Mouse (Mus musculus): Measurements from ENCODE around the gene Rapgefl1. TPM values are rescaled to one million over a fixed set of nuclear protein-coding genes. Genes with fewer than 3 reads are reported as not detected.

Rapgefl1 gene
- total RNA-seq (2021): 0.79 and 0.93 TPM in 2 replicates
- long read RNA-seq, experiment 1: 0 reads
- long read RNA-seq, experiment 2: 0 reads

DNA sequence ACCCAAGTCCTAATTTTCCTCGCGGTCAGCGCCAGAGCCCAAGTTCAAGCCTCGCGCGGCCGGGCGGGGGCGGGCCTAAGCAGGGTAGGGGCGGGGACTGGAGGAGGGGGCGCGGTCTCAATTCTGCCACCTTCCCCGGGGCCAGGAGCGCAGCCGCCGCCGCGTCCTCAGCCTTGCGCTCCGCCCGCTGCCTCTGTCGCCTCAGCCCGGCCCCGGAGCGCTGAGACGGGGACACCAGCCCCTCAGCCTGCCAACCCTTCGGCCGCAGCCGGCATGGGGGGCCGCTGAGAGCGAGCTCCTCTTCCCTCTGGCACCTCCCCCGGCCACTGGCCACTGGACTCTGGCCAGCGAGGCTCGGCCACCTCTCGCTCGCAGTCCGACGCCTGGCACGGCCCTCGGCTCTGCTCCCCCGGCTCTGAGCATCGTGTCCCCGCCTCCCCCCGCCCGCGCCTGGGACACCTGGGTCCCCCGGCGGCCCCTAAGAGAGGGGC is at the start of gene Rapgefl1:
Gene Rapgefl1 (plus strand): TSS at position 135 of the 491 bp plus-strand sequence.
- DNase-seq: peak; percentile 92

DNA sequence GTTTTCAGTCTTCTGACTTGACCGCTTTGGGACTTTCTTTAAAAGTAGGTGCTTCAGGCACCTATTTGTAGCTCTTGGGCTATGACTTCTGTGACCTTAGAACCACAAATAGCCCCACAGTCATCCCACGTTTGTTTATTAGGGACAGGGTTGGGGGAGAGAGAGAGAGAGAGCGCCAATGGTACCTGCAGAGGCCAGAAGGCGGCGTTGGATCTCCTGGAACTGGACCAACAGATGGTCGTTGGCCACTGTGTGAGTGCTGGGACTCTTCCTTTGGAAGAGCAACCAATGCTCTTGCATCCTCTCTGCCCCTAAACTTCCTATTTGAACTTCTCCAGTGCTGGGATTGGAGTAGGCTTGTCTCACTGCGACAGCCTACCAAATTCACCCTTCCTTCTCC is 49.4 kb upstream of the Rapgefl1 start:
- peak; percentile 33 for DNase-seq

DNA sequence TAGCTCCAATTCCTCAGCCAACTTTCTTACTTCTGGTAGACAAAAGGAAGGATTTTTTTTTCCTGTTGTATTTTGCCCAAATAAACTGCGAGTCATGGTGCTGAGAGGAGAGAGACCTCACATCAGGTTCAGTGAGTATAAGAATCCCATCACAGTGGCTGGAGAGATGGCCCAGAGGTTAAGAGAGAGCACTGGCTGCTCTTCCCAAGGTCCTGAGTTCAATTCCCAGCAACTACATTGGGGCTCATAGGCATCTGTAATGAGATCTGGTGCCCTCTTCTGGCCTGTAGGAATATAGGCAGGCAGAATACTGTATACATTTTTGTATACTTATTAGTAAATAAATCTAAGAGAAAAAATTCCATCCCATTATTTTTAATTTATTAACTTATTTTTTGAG is 48.9 kb upstream of the Rapgefl1 start:
- peak; percentile 26 for DNase-seq

DNA sequence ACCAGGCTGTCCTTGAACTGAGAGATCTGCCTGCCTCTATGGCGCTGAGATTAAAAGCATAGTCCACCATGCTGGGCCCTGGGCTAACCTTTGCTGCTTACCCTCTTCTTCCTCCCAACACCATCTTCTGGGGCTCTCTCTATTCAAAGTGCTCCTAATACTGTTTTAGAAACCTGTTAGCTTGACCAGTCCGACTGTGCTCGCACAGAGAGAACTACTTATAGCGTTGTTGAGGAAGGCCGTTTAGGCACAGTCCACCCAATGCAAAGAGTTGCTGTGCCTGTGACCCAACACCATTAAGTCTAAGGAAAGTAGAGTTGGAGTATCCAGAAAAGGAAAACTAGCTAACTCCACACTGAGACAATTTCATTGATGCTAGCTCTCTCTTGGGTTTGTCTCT is 48.4 kb upstream of the Rapgefl1 start:
- DNase-seq: peak; percentile 4

GRCm38 (mm10) chr11:98788550-98789218 is 47.9 kb upstream of the Rapgefl1 start:
- peak; percentile 94 for DNase-seq

DNA sequence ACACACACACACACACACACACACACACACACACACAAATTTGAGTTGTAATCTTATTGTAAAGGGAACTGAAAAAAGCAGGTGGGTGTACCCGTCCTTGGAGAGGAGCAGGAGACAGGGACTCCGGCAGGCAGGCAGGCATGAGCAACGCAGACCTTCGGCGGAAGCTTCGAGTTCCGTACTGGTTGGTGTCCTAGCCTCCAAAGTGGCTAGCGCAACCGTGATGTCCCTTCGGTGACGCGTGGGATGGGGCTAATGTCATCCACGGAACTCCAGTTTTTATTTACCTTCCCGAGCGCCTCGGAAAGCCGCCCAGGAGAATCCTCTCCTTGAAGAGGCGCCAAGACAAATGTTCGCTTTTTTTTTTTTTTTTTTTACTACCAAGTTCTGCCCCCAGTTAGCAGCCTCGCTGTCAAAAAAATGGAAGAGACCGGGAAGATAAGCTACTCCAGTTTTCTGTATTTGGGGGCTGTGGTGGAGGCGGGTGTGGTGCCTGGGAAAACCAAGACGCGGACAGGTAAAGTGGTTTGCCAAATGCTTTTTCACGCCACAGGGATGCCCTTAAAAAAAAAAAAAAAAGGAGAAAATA is 47.3 kb upstream of the Rapgefl1 start:
- DNase-seq: no peak

- DNase-seq: no peak
Measured at GRCm38 (mm10) chr11:98789824-98790223, 46.8 kb upstream of the Rapgefl1 start.

GRCm38 (mm10) chr11:98790631-98791205 is 45.9 kb upstream of the Rapgefl1 start:
- no peak for DNase-seq

- no peak for DNase-seq
Measured at GRCm38 (mm10) chr11:98791448-98791847, 45.1 kb upstream of the Rapgefl1 start.

DNA sequence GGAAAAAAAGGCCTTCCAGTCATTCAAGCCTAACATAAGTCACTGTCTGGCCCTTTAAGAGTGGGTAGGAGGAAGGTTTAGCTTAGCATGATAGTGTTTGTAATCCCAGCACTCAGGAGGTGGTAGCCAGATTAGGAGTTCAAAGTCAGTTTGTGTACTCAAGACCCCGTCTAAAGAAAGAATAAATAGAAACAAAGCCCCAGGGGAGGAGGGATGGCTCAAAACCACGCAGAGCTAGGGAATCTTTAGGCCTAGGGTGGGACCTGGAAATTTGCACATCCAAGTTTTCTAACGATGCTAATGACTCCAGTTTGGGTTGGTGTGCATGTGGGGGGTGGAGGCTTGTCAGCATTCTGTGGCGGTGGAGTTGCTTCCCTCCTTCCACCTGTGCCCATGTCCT is 44.5 kb upstream of the Rapgefl1 start:
- DNase-seq: no peak

- DNase-seq: peak; percentile 89
Measured at GRCm38 (mm10) chr11:98794469-98795014, 42.0 kb upstream of the Rapgefl1 start.

DNA sequence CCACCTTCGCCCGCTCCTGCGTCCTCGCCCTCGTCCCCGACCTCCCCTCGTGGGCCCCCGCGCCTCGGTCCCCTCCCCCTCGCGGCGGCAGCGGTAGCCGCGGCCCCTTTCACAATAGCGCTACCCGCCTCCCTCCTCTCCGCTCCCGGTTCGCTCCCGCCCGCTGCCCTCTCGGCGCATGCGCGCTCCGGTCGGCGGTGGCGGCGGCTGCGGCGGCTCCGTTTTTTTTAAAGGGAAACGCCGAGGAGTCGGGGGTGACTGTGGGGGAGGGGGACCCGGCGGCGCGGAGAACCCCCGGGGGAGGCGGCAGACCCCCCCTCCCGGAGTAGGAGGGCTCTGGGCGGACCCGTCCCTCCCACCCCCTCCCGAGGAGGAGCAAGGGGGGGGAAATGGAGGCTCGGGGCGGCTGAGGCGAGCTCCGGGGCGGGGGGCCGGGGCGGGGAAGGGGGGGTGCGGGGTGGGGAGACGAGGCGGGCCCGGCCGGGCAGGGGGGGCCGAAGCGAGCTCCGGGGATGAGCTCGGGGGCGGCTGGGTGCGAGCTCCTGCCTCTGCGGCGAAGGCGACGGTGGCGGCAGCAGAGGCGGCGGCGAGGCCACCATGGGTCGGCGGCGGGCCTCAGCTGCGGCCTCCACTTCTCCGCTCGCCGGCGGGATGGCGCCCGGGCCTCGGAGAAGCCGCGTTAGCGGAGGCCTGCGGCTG is 41.4 kb upstream of the Rapgefl1 start, which contains the start of gene Msl1:
Gene Msl1 (plus strand): TSS at position 502 of the 699 bp plus-strand sequence.
- DNase-seq: peak; percentile 94

DNA sequence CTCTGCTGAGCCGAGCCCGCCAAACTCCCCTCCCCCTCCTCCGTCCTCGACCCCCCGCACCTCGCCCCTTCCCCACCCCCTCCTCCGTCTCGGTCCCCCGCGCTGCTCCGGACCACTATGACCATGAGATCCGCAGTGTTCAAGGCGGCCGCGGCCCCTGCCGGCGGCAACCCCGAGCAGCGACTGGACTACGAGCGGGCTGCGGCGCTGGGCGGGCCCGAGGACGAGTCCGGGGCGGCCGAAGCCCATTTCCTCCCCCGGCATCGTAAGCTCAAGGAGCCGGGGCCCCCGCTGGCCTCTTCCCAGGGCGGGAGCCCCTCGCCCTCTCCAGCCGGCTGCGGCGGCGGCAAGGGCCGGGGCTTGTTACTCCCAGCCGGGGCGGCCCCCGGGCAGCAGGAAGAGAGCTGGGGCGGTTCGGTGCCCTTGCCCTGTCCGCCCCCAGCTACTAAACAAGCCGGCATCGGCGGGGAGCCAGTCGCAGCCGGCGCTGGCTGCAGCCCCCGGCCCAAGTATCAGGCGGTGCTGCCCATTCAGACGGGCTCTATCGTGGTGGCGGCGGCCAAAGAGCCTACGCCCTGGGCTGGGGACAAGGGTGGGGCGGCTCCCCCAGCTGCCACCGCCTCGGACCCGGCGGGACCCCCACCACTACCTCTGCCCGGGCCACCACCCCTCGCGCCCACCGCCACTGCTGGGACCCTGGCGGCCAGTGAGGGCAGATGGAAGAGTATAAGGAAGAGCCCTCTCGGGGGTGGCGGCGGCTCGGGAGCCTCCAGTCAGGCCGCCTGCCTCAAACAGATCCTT is 40.7 kb upstream of the Rapgefl1 start:
- peak; percentile 80 for DNase-seq

DNA sequence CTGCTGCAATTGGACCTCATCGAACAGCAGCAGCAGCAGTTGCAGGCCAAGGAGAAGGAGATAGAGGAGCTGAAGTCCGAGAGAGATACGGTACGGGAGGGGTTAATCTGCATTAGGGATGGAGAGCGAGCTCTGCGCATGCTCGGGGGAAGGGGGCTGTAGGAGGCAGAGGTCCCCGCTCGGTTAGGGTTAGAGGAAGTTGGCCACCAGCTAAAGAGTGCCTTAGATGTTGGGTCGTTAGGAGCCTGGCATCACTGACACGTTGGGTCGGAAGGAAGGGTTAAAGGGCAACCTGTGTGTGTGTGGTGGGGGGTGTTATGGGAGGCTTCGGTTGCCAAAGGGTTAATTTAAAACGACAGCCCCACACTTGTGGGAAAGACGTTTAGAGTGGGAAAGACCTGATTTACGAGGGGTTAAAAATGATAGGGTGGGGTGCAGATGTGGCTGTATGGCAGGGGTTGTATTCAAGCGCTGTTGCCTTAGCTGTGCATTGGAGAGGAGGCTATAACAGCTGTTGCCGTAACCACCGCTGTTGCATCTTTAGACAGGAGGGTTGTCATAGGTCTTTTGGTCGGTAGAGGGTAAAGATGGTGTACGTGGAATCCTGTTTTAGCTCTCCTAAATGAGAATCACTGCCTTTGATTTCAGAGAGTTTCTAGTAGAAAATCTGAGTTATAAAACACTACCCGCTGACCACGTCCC is 39.9 kb upstream of the Rapgefl1 start:
- peak; percentile 85 for DNase-seq

DNA sequence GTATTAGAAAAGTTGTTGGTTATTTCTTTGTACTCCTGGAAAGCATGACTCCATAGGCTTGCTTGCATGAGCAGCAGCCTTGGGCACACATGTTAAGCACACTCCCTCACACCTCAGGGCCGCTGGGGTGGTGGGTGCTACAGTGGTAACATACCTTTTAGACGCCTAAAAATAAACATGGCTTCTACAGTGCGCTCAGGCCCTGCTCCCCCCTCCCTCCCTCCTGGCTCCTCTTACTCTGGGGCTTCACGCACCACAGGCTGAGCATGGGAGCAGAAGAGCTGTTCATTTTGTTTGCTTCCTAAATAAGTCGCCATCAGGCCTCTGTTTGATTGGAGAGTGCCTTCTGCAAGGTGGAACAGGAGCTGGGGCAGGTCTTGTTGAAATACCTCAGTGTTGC is 39.3 kb upstream of the Rapgefl1 start:
- peak; percentile 36 for DNase-seq

- DNase-seq: peak; percentile 57
Measured at GRCm38 (mm10) chr11:98797909-98798308, 38.7 kb upstream of the Rapgefl1 start.

GRCm38 (mm10) chr11:98804605-98805004 is 32.0 kb upstream of the Rapgefl1 start, which contains the start of gene Casc3:
TSS of gene Casc3 (plus strand) at chr11:98804905.
- DNase-seq: no peak

GRCm38 (mm10) chr11:98808417-98808816 is 28.2 kb upstream of the Rapgefl1 start:
- DNase-seq: no peak

DNA sequence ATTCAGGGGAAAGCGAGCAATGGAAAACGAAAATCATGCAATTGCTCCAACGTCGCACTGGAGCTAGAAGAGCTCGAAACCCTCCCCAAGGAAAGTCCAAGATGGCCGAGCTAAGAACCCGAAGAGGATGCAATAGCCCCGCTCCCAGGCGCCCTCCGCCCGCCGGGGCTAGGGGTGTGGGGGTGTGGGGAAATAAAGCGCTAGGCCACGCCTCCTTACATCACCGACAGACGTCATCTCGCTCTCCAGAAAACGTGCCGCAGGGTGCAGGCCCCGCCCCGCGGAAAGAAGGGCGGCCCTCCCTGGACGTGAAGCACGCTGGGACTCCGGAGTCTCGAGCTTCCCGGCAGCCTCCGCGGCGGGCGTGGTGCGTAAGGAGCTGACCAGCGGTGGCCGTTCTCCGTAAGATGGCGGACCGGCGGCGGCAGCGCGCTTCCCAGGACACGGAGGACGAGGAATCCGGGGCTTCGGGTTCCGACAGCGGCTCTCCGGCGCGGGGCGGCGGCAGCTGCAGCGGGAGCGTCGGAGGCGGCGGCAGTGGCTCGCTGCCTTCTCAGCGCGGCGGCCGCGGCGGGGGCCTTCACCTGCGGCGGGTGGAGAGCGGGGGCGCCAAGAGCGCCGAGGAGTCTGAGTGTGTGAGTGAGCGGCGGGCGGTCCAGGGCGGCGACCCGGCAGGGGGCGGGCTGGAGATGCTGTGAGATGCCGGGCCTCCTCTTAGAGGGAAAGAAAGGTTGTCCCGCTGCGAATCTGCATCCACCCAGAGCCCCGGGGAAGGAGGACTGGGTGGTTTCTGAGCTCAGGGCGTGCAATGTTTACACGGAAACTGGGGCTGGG is 26.9 kb upstream of the Rapgefl1 start:
- peak; percentile 99 for DNase-seq

DNA sequence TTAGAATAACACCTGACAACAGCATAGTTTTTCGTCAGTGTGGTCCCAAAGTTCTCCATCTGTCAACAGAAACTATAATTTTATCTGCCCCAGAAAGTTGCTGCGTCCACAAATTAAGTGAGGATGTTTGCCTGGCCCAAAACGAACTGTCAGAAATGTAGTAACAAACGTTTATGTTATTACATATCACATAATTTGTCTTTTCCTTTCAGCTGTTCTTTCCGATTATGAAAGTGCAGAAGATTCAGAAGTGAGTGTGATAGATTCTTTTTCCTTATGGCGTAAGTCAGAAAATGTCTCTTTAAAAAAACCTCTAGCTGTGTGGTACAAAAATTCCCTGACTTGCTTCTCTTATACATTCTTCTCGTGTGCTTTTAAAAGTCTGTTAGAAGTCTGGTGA is 25.9 kb upstream of the Rapgefl1 start:
- DNase-seq: no peak

Measured in adrenal gland, postnatal 14 days (tissue).